Mouse (Mus musculus) G1E (cell line): ENCODE data around the gene Rhebl1.

Source experiments
- CTCF ChIP-seq: IDR thresholded peaks from 2 replicates; pipeline ENCODE4 v1.5.1; 2012; ENCODE audit warnings: low read depth, low read length, inconsistent platforms, mixed read lengths
- GATA1 ChIP-seq: IDR thresholded peaks from 2 replicates; pipeline ENCODE4 v1.6.1; 2012; ENCODE audit warnings: borderline replicate concordance, low read length, inconsistent platforms, mixed read lengths
- GATA2 ChIP-seq: IDR thresholded peaks from 2 replicates; pipeline ENCODE4 v1.6.1; 2012; ENCODE audit warnings: low read depth, low read length, inconsistent platforms, borderline replicate concordance
- POLR2AphosphoS5 ChIP-seq: IDR thresholded peaks from 2 replicates; pipeline ENCODE4 v1.6.1; 2012; ENCODE audit warnings: low read depth, low read length, inconsistent platforms; ENCODE audit not compliant: insufficient replicate concordance
- TAL1 ChIP-seq: conservative IDR thresholded peaks from 2 replicates; pipeline ENCODE4 v1.6.1; 2012; ENCODE audit warnings: low read depth, low read length, inconsistent platforms, mixed read lengths

DNA sequence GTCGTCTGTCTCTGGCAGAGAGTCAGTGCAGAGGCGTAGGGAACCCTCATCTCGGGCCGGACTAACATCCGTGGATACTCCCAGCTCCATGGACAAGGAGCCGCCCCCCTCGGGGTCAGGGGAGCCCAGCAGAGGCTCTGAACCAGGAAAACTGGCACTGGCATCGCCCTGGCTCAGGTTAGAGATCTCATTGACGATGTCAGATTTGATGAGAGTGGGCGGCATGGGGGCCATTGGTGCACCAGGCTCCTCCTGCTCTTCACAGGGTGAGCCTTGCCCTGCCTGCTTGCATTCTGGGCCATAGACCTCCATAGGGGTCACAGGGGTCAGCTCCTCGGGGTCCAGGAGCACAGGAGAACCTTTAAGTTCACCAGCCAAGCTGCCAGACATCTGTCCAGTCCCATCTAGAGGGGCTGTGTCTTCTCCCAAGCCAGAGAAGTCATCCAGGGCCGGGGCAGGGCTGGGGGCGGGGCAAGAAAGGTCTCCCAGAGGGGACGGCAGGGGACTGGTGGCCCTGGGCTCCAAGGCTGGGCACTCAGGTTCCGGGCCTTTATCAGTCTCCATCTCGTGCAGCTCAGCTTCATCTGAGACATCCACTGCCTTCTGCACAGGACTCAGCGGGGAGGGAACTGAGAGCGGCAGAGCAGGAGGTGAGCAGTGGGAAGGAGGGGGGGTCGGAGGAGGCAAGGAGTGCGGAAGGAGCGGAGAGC lies 32.5 kb downstream of the Rhebl1 start:
- no peak for TF ChIP-seq CTCF
- no peak for TF ChIP-seq TAL1
- TF ChIP-seq GATA1 = no peak
- TF ChIP-seq POLR2AphosphoS5 = no peak
- TF ChIP-seq GATA2 = no peak
